Comparison of ENCODE assay signal across 9 mouse cellular contexts in the genomic region with DNA sequence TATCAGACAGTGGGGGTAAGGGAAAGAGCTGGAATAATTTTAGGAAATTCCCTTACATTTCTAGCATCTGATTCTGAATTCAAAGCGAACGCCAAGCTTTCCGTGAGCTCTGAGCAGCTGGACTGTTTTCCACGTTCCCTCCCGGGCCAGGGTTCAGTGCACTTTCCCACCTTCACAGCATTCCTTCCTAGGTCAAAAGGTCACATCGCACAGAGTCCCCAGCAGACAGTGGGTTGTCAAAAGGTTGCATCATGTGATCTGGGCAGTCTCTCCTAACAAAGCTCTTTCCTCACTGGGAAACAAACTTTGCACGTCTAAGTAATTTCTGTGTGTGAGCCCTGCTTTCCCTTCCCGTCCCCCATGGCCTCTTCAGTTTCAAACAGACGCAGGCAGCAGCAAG. TPM values are rescaled to one million over a fixed set of nuclear protein-coding genes. Genes with fewer than 3 reads are reported as not detected.
DNase-seq lines count a peak whose midpoint lies in the region; ATAC-seq and TF ChIP-seq lines count a peak whose summit lies in the region.
"Had no signal": no experiment of that assay in that cellular context is flagged by ENCODE, and none has a peak within 500 bp of the region (broad histone marks: within the 10 kb centered on the region; RNA-seq: fewer than 3 reads in every experiment).

No protein-coding gene starts in this region.

- H3K36me3 ChIP-seq in ES-Bruce4 (ENCODE audit: control insufficient read depth, insufficient read depth, low read length, poor library complexity, severe bottlenecking): no peaks in the 10 kb centered on the region
- H3K36me3 ChIP-seq in embryonic facial prominence, embryonic 15.5 days: no peaks in the 10 kb centered on the region

- no peak overlapping the region for H3K9ac ChIP-seq in ES-Bruce4 (ENCODE audit: low read depth, poor library complexity, severe bottlenecking)
- H3K9ac ChIP-seq in embryonic facial prominence, embryonic 15.5 days: no peak overlapping the region

- TF ChIP-seq EP300 in ES-Bruce4 (IDR thresholded peaks at IDR 0.05; ENCODE audit: insufficient read depth, low read depth, low read length): peak; percentile 77

- no peaks in the 10 kb centered on the region for H3K9me3 ChIP-seq in ES-Bruce4 (replicated peaks; ENCODE audit: control insufficient read depth, insufficient read depth, low read length, poor library complexity, severe bottlenecking)
- H3K9me3 ChIP-seq in embryonic facial prominence, embryonic 15.5 days (replicated peaks): no peaks in the 10 kb centered on the region

- H3K4me2 ChIP-seq in embryonic facial prominence, embryonic 15.5 days (replicated peaks): no peak overlapping the region; the same call in 1 of the 2 replicates

- no peak for TF ChIP-seq POLR2A in ES-Bruce4 (IDR thresholded peaks at IDR 0.05; ENCODE audit: insufficient read depth, low read length)

- no peaks in the 10 kb centered on the region for H3K27me3 ChIP-seq in ES-Bruce4 (ENCODE audit: control insufficient read depth, insufficient read depth, low read length, poor library complexity, severe bottlenecking)
- H3K27me3 ChIP-seq in embryonic facial prominence, embryonic 15.5 days: no peaks in the 10 kb centered on the region
- H3K27me3 ChIP-seq: Patski had no signal

- peak overlapping the region; percentile 13; the same call in 1 of the 2 replicates for H3K27ac ChIP-seq in ES-Bruce4 (ENCODE audit: insufficient read depth, low read length)
- H3K27ac ChIP-seq in embryonic facial prominence, embryonic 15.5 days (replicated peaks): peak overlapping the region; percentile 29

- peak; percentile 27; the same call in 1 of the 2 replicates for ATAC-seq in embryonic facial prominence, embryonic 15.5 days (ENCODE audit: insufficient number of reproducible peaks, low FRiP score, low TSS enrichment, low read depth)
- ATAC-seq in erythroblast, adult 5-6 weeks (replicated peaks; ENCODE audit: low FRiP score, poor library complexity, severe bottlenecking): no peak
- ATAC-seq: Patski had no signal

- H3K4me3 ChIP-seq in ES-Bruce4 (ENCODE audit: low read depth, low read length): no peak overlapping the region
- H3K4me3 ChIP-seq in embryonic facial prominence, embryonic 15.5 days (replicated peaks): no peak overlapping the region

- 13% methylated on average over 9 of the region's 9 CpGs for WGBS in embryonic facial prominence, embryonic 15.5 days

- peak; percentile 74 for DNase-seq in kidney, adult 9 months
- DNase-seq in lung, postnatal 36 days: peak; percentile 23
- no peak for DNase-seq in frontal cortex, postnatal 10 days (ENCODE audit: low spot score in 2 of 2)
- no peak for DNase-seq in thymus, postnatal 36 days
- no peak for DNase-seq in urinary bladder, adult 18-20 months (ENCODE audit: low spot score in 2 of 2)

- peaks cover 2% of the 10 kb centered on the region for H3K4me1 ChIP-seq in ES-Bruce4 (ENCODE audit: control insufficient read depth, insufficient read depth, low read length)
- peaks cover 28% of the 10 kb centered on the region for H3K4me1 ChIP-seq in embryonic facial prominence, embryonic 15.5 days

- TF ChIP-seq CTCF in ES-Bruce4 (IDR thresholded peaks at IDR 0.05; ENCODE audit: low read depth, low read length): no peak

RNA-seq across cellular contexts. Expression of gene Meis2, which starts 44.6 kb away (rescaled TPM):
- 1.5 and 2.1 TPM in 2 replicates for polyA plus RNA-seq in ES-Bruce4 (2011; ENCODE audit: insufficient read depth, insufficient read length, low read depth, missing spikeins)
- 33.4 and 36.4 TPM in 2 replicates for polyA plus RNA-seq in embryonic facial prominence, embryonic 15.5 days (2015; fragmentation: Nextera tagmentation; extraction: Ambion mirVana)
- 0.63 TPM in 1 of 2 replicates, not detected in the other for total RNA-seq in erythroblast, adult 5-6 weeks (2015; ENCODE audit: low replicate concordance)
- not detected in 2 replicates for total RNA-seq in erythroblast, adult 5-6 weeks (2017; ENCODE audit: low replicate concordance)

Comparison
In these comparisons a context has a peak if more than half of its experiments do, and no peak if none do; other contexts are left out.
1. DNase-seq: peak in kidney, adult 9 months (single experiment) and lung, postnatal 36 days (single experiment); none in frontal cortex, postnatal 10 days (0 of 2), thymus, postnatal 36 days (0 of 2) and urinary bladder, adult 18-20 months (0 of 2).
2. RNA of gene Meis2, which starts 44.6 kb away (polyA plus RNA-seq): 33.4 to 36.4 TPM in embryonic facial prominence, embryonic 15.5 days; 1.5 to 2.1 TPM in ES-Bruce4; every median in the first group is over 10 times any median in the second.